Mouse (Mus musculus): ENCODE measurements around the gene Ak2.

DNA sequence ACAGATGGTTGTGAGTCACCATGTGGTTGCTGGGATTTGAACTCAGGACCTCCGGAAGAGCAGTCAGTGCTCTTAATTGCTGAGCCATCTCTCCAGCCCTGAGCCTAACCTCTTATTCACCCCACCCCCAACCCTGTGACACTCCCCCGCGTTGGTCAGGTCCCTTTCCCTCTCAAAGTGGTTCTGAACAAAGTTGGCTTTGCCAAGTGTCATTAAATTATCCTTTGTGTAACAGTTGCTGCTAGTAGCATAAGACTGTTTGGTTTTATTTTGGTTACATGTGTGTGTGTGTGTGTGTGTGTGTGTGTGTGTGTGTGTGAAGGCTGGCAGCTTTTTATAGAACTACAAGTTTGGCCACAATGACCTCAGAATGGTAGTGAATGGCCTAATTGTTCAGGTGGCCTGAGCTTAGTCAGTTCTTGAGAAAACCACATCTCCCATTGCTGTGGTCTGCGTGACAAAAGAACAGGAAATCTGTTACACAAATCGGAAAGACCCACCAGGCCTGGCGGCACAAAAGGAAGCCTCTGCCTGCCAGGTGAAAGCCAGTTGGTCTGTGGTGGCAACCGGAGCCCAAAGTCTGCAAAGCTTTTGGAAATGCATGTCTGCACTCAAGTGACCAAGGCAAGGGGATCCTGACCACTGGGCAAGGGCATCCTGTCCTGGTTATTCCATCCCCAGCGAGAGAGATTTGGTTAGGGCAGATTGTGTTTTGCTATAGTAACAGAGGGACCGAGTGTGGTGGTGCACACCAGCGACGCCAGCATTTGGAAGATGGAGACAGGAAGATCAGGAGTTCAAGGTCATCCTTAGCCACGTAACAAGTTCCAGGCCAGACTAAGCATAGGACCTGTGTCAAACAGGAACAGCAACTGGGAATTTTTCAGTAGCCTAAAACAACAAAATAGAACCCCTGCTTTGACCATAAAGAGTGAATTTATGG lies 10.6 kb upstream of the Ak2 start:
- no peak for TF ChIP-seq CTCF (IDR thresholded peaks at IDR 0.05; ENCODE audit: borderline replicate concordance, extremely low read depth, insufficient read depth, insufficient read length)
- TF ChIP-seq POLR2A (IDR thresholded peaks at IDR 0.05; ENCODE audit: borderline replicate concordance, extremely low read depth, insufficient read depth, insufficient read length, poor library complexity, severe bottlenecking) = no peak

Data from brain, embryonic 14.5 days (tissue).